Mouse (Mus musculus) kidney, postnatal 10 days (tissue): ENCODE results near the gene Pde10a.

Experiments
- DNase-seq: peaks from one replicate; pipeline ENCODE4 v3.0.0; 2021; ENCODE audit warnings: mixed read lengths

The Pde10a gene

DNA sequence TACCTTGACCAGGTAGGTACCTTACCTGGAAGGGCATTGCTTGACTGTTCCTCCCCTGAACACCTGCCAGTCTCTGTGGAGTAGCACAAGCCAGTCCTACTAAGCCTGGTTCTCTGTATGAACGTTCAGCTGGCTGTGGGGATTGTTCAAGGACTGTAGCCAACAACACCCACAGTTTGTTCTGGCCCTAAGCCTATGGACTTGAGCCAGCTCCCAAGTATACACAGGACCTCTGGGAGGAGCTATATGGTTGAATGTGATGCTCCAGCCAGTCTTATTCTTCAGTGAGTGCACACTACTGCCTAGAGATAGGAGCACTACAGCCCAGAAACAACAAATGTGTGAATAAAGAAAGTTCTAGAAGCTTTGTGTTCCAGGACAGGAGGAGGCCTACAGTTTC, 238.1 kb downstream of the Pde10a start:
- peak; percentile 21 for DNase-seq

- no peak for DNase-seq
These were observed 240.9 kb downstream of the Pde10a start for GRCm38 (mm10) chr17:8765987-8766576.

DNA sequence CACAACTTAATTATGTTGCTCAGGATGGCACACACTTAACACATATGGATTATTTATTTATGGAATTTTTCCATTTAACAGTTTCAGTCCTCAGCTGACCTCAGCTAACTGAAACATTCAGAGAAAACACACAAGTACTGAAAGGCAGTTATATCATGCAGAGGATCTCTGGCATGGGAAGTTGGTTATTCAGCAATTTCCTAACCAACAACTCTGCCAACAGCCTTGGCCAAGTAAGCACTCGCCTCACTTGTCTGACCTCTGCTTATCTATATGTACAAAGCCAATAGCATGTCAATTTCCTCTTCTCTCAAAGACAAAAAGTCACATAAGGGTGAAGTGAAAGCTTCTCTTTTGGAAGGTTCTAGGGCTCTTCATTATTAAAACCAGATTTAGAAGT, 244.0 kb downstream of the Pde10a start:
- no peak for DNase-seq

- DNase-seq = no peak
These were observed 248.2 kb downstream of the Pde10a start for GRCm38 (mm10) chr17:8773391-8773790.

DNA sequence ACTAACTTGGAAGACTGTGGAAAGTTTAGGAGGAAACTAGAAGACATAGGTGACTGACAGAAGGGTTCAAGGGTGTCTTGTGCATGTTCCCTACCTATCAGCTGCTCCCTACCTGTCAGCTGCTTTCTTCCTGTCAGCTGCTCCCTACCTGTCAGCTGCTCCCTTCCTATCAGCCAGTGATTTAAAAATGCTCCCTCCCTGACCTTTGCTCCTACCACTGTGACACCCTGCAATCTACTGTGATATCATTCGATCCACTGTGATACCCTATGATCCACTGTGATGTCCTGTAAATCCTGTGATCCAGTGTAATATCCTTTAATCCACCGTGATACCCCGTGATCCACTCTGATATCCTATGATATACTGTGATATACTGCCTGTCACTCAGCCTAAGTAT, 249.1 kb downstream of the Pde10a start:
- no peak for DNase-seq

- no peak for DNase-seq
These were observed 250.5 kb downstream of the Pde10a start for GRCm38 (mm10) chr17:8775571-8776161.

DNA sequence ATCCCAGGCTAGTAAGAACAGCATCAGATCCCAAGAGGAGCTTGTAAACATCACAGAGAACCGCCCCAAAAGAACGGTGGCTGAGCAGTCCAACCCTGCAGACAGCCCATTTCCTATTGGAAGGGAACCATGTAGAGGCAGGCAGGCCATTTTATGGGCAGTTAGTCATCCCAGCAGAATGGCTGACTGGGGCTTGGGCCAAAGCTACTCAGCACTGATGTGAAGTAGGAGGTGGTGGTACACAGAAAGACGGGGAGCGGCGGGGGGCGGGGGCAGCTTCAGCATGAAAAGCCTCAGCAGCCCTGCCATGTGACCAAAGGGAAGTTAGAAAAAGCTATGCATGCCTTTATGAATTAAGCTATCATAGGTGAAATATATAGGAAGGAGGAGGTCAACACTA, 252.5 kb downstream of the Pde10a start:
- no peak for DNase-seq

DNA sequence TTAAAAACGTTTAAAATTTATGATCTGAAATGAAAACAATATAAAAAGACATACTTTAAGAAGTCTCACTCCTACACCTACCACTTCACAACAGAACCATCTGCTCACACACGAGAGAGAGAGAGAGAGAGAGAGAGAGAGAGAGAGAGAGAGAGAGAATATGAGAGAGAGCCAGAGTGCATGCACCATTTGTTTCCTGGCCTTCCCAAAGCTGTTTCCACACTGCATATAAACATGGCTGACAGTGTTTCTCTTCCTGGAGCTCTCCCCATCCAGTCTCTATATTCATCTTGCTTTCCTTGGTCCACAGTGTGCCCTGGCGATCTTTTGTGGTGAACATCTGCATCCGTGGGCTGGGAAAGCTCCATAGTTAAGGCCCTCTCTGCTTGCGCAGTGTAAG, 253.7 kb downstream of the Pde10a start:
- DNase-seq = no peak

DNA sequence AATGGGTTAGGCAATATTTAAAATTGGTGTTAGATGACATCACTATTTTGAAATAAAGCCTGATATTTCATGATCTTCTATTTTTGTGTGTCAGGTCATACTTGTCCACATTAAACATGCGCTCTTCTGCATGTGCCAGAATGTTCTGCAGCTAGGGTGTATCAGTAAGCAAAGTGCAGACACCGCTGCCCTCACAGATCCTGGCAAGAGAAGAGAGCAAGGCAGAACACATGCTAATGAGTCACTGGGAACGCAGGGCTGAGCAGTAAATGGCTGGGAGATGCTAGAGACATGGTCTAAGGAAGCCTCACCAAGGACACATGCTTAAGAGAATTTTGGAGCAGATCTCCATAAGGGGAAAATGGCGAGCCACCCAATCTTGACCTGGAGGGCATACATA, 255.3 kb downstream of the Pde10a start:
- no peak for DNase-seq

GRCm38 (mm10) chr17:8781040-8781439, 255.9 kb downstream of the Pde10a start:
- DNase-seq = no peak

- no peak for DNase-seq
These were observed 256.4 kb downstream of the Pde10a start for GRCm38 (mm10) chr17:8781576-8781975.

- DNase-seq = no peak
These were observed 260.7 kb downstream of the Pde10a start for GRCm38 (mm10) chr17:8785908-8786307.

- no peak for DNase-seq
These were observed 261.3 kb downstream of the Pde10a start for GRCm38 (mm10) chr17:8786484-8786883.

DNA sequence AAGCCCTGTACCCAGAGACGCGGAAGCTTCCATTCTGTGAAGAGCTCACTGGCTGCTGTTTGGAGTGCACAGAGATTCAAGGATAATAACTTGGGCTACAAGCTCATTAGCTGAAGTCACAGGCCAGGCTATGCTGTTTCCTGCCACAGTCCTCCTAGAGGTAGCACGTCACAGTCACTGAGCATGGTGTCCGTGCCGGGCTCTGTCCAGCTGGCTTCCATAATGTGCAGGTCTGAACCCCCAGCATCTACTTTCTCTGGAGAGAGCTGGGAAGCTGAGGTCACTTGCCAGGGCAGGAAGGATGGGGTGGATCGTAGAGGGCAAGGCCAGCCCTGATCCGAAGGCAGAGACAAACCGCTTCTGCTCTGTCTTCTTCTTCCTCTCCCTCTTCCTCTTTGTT, 262.6 kb downstream of the Pde10a start:
- peak; percentile 34 for DNase-seq

DNA sequence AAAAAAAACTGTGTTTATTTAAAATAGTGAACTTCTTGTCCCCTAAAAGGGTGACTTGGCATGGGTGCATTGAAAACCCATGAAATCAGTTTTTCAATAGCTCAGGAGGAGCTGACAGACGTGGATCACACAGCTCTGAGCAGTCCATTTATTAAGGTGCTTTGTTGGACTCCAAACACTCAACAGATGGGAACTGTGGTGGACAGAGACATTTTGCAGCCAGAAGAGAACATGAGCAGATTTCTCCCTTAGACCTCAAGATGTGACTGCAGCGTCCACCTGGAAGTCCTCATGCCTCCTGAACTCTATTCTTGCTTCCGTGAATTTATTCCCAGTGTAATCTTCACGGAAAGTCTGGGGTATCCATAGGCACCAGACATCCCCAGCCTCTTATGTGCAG, 266.4 kb downstream of the Pde10a start:
- DNase-seq = no peak

GRCm38 (mm10) chr17:8792611-8793010, 267.4 kb downstream of the Pde10a start:
- DNase-seq = no peak

- DNase-seq = no peak
These were observed 272.5 kb downstream of the Pde10a start for GRCm38 (mm10) chr17:8797624-8798023.

- DNase-seq = no peak
These were observed 273.5 kb downstream of the Pde10a start for GRCm38 (mm10) chr17:8798531-8799295.

GRCm38 (mm10) chr17:8799296-8799731, 274.1 kb downstream of the Pde10a start:
- no peak for DNase-seq

DNA sequence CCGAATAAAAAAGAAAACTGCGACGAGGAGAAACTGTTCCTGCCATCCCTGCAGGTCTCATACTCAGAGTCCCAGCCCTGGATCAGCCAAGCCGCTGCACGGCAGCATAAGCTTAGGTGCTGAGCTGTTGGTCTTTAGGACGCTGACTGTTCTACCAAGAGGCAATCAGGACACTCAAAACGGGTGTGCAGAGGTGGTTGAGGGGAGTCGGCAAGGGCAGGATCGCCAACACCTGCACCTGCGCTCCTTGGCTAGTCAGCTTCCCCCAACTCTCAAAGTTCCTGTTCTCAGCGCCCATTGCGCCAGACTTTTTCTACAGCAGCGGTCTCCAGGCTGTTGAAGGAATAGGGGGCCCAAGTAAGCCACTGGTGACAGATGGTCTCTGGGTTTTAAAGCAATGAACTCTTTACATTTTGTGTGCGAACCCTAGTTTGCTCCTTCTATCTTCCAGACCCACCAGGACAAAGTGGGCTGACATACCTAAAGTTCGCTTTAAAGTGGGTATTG, 274.8 kb downstream of the Pde10a start:
- no peak for DNase-seq

- no peak for DNase-seq
These were observed 275.4 kb downstream of the Pde10a start for GRCm38 (mm10) chr17:8800478-8801082.

DNA sequence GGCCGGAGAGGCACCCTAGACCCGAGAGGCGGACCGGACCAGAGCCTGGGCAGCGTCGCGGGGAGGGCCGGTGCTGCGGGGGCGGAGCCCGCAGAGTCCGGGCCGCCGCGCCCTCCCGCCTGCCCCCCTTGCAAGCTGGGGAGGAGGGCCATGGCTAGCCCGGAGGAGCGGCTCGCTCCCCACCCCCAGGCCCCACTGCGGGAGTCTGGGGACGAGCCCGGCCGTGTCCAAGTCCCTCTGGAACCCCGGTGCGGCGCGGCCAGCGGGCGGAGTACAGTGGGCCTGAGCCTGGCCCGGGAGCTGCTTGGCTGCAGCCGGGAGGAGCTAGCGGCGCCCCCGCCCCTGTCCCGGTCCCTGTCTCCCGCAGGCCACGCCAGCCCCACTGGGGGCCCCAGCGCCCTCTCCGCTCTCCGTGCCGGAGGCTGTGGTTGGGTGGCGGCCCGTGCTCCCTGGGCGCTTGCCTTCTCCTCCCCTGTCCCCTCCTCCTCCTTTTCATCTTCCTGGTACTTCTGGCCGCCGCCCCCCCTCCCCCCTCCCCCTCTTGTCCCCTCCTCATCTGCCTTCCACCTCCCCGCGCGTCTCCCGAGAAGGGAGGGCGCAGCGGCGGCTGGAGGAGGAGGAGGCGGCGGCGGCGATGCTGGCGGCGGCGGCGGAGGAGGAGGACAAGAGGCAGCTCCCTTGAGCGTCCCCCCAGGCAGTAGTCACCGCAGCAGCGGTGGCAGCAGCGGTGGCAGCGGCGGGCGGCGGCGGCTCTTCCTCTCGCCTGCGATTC, 276.1 kb downstream of the Pde10a start:
- peak; percentile 85 for DNase-seq

GRCm38 (mm10) chr17:8801855-8802104, 276.6 kb downstream of the Pde10a start:
- DNase-seq = no peak
